Mouse (Mus musculus): ENCODE results near the gene D6Ertd527e. TPM values are rescaled to one million over a fixed set of nuclear protein-coding genes. Genes with fewer than 3 reads are reported as not detected.

D6Ertd527e gene
- total RNA-seq, 2 experiments from 2014 or later = 0.12 to 0.23 TPM

DNA sequence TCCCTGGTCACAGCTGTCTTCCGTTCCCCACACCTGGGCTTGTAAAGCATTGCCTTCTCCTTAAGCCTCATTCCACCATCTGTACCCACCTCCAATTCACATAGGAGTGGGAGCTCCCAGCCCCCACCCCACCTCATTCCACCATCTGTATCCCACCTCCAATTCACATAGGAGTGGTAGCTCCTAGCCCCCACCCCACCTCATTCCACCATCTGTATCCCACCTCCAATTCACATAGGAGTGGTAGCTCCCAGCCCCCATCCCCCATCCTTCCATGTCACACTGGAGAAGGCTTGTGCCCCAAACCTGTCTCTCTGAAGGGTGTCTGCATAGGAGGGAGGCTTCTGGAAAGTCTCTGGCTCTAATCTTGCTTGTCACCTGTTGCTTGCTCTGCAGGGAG is 1.2 kb upstream of the D6Ertd527e start:
- DNase-seq (ENCODE audit: low spot score in 2 of 2) = no peak

DNA sequence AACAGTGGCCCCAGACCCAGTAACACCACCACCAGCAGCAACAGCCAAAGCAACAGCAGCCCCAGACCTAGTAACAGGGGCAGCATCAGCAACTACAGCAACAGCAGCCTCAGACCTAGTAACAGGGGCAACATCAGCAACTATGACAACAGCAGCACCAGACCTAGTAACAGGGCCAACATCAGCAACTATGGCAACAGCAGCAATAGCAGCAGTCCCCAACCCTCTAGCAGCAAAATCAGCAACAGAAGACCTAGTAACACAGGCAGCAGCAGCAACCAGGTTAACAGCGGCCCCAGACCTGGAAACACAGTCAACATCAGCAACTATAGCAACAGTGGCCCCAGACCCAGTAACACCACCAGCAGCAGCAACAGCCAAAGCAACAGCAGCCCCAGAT is 6.9 kb downstream of the D6Ertd527e start:
- no peak for DNase-seq (ENCODE audit: low spot score in 2 of 2)

DNA sequence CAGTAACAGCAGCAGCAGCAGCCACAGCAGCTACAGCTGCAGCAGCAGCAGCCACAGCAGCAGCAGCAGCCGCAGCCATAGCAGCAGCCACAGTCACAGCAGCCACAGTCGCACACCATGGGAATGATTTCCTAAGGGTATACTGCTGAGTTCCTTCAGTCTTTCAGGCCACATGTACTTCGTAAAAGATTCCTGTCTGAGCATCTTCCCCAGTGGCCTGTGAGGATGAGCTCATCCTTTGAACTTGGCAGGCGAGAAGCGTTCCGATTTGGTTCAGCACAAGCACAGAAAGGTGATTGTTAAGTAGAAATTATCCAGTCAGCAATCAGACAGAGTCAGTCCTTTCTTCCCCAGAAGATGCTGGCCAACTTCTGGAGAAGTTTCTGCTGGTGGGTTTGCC is 7.6 kb downstream of the D6Ertd527e start:
- peak in 1 of 2 experiments; percentile 40 for DNase-seq (ENCODE audit: low spot score in 2 of 2)

DNA sequence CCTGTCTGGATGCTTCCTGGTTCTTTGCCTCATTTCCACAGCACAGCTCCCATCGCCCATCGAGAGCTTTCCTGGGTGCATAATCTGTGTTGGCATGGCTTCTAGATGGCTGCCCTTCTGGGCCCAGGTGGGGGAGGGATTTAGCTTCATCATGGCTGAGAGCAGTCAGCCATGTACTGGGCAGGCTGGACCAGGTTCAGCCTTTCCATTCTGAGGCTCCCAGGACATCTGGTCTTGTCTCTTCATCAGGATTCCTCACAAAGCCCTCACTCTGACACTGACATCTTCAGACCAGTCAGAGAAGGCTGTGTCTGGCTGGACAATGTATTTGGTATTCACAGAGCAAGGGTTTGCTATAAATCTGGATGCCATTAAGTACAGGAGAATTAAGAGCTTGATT is 11.4 kb downstream of the D6Ertd527e start:
- DNase-seq (ENCODE audit: low spot score in 2 of 2) = no peak

DNA sequence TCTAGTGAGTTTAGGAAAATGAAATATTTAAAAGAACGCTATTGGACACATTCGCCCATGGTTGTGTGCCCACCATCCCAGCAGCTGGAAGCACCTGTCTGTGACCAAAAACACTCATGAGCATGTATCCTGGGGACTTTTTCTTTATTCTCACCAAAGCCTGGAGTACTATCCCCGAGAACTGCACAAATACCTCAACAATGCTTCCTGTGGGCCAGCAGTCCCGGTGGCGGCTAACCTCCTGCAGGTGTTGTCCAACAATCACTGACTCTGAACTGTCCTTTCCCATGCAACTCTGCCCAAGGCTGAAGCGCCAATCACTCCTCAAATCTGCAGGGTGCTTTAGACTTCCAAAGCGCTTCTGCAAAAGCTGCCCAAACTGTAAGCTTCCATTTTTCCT is 12.1 kb downstream of the D6Ertd527e start:
- DNase-seq (ENCODE audit: low spot score in 2 of 2) = no peak

DNA sequence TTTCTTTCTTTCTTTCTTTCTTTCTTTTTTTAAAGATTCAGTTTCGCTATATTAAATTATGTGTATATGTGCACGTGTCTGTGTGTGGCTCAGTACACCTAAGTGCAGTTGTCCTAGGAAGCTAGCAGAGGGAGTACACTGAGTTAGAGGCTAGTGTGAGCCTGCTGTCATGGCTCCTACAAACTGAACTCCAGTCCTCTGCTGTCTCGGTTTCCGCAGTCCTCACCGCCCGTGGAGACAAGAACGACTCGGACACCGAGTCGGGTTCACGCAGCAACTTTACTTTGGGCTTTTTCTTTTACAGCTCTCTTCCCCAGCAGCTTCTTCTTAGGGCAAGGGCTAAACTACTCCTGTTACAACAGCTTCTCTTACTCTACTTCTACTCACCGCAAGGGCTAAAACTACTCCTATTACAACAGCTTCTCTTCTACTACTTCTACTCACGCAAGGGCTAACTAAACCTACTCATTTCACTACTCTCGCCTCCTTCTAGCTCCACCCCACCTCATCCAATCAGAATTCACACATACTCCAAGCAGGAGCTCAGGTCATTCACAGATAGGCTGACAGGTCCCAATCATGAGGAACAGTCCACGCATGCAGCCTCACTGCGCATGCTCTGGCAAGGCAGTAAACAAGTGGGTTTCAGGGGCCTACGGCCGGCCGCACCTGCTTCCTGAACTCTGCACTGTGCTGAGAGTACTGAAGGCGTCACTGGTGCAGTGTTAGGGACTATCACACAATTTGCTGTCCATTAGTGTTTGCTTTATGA is 14.7 kb downstream of the D6Ertd527e start:
- DNase-seq (ENCODE audit: low spot score in 2 of 2) = no peak

DNA sequence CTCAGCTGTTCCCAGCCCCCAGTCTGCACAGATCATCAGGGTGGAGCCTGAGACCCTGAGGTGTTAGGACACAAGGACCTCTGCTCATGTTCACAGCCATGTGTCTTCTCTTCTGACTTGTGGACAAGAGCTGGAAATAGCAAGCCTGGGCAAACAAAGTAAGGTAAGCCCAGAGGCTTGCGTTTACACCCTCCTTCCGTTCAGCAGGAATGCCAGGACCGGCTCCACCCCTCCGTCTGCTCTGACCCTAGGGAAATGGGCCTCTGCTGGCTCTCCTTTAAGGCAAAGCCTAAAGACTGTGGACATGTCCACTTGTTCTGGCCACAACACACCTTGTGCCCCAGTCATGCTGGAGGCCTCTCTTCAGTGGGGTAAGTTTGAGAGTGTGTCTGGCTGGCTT is 15.4 kb downstream of the D6Ertd527e start:
- DNase-seq (ENCODE audit: low spot score in 2 of 2) = no peak

DNA sequence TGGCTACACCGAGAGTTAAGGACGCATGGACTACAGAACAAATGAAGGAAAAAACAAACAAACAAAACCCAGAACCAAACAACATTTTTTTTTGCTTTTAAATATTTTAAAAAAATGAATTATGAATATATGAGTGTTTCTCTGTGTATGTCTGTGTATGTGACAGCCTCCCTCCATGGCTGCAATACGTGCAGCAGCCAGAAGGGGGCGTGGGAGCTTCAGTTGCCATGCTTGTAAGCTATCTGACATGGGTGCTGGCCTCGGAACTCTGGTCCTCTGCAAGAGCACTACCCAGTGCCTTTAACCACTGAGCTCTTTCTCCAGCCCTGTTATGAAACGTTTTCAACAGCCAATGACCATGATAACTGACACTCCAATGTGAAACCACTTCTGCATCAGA is 16.1 kb downstream of the D6Ertd527e start:
- no peak for DNase-seq (ENCODE audit: low spot score in 2 of 2)

DNA sequence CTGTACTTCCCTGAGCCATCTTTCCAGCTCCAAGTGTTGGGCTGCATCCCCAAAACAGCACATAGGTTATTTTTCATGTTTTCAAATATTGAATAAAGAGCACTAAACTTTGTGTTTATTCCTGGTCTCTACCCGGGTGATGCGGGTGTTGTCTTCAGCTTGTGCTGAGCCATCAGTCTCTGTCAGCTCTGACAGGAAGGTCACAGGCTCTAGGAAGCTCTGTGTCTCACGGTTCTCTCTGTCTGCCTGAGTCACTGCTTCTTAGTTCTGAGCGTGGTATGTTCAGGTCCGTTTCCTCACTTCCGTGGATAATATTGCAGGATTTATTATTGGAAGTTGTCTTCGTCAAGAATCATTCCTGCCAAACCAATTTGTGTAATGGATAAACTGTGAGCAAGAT is 17.4 kb downstream of the D6Ertd527e start:
- DNase-seq (ENCODE audit: low spot score in 2 of 2) = no peak

DNA sequence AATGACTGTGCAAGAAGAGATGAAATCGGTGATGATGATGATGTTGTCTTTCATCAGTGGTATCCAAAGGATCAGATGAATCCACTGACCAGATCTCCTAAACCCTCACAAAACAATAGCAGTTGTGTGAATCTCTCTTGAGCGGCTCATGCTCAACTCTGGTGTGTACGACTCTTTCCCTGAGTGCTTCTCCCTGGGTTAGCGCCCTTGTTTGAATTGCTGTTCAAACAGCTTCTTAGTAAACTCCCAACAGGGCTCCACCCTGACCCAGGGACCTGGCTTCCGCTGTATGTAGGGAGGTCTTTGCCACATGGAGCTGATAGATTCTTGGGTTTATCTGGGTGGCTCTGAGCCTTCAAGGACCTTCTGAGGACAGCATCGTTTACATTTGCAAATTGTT is 18.9 kb downstream of the D6Ertd527e start:
- DNase-seq (ENCODE audit: low spot score in 2 of 2) = no peak

DNA sequence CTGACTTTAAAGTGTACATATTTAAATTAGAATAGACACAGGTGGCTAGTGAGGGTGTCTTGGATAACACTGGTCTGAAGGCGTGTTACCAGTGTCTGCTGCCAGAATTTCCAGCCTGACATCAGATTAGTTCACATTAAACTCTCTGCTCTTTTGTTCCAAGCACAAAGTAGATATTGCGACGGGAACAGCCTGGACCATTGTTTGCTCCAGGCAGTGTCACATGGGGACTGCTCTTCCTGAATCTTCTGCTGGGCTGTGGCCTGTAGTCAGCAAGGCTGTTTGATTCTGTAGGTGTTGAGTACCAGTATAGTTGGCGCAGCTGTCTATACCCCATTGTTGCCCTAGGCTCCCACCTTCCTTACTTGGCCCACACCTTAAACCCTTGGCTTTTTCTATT is 19.4 kb downstream of the D6Ertd527e start:
- no peak for DNase-seq (ENCODE audit: low spot score in 2 of 2)

DNA sequence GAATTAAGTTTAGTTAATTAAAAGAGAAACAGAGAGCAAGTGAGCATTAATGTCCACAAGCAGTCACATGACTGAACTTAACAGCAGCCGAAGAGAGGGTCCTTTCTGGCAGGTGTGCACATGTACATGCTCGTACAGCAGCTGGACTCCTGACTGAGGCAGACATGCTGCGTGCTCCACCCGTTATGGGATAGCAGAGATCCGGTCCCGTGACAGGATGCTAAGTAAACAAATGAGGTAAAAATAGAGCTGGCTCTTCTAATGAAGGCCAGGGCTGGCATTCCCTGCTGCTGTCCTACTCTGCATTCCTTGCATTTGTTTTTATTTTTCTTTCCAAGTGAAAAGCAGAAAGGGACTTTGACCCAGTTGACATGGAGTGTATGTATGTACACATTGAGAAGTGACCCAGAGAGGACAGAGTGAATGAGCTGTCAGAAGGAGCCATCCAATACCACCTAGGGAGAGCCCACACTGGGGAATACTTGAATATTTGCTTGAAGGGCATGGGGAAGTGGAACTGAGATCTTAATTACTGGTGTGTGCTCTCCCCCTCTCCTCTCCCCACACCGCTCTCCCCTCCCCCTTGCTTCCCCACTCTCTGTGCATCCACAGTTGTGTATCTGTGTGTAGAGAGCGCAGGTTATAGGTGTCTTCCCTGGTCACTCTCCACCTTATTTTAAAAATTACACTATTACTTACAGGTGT is 22.7 kb downstream of the D6Ertd527e start:
- no peak for DNase-seq (ENCODE audit: low spot score in 2 of 2)

DNA sequence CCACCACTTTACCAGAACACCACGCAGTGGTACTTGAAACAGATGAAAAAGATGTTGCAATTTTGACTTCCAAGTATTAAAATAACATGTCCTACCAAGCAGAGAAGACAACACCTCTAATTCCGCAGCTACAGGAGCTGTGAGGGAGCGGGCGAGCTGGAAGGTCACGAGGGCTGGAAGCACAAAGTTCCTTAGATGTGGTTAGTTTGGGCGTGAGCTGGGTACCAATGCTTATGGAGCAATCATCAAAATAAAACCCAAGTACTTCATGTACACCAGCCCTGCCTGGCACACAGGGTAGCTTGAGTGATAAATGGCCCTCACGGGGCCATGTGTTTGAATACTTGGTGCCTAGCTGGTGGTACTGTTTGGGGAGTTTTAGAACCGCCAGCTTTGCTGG is 25.3 kb downstream of the D6Ertd527e start:
- no peak for DNase-seq (ENCODE audit: low spot score in 2 of 2)

DNA sequence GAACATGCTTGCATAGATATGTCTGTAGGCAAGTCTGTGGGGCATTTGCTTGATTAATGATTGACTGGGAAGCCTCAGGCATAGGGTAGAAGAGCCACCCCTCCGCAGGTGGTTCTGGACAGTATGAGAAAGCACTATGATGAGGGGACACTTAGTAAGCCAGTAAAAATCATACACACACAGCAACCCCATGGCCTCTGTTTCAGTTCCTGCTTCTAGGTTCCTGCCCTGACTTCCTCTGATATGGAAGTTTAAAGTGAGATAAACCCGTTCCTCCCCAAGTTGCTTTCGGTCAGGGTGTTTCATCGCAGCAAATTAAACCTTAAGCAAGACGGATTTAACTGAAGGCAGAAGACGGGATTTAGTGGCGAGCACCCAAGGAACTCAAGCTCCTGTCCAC is 26.1 kb downstream of the D6Ertd527e start:
- no peak for DNase-seq (ENCODE audit: low spot score in 2 of 2)

DNA sequence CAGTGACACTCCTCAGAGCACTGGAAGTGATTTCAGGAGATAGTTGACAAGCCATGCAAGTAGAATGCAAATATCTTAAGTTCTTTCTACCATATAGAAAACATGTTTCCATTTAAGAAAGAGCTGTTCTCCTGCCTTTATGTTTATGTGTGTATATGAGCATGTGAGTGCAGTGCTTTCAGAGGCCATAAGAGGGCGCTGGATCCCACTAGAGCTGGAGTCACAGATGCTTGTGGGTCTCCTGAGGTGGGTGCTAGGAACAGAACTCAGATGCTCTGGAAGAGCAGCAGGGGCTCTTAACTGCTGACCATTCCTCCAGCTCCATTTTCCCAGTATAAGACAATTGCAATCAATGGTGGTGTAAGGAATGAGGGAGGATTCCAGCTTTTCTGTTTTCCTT is 26.5 kb downstream of the D6Ertd527e start:
- DNase-seq (ENCODE audit: low spot score in 2 of 2) = no peak

DNA sequence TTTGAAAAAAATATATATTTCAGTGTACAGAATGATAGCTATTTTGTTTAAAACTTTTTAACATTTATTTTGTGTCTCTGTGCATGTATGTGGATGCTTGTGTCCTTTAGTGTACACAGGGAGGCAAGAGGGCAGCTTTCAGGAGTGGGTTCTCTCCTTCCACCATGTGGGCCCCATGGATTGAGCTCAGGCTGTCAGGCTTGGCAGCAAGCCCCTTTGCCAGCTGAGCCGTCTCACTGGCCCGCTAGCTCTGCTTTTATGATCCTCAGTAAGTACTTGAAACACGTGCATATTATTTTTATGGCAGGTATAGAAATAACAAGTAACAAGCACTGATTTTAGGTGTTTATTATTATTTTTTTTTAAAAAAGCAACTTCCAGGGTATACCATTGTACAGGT is 29.0 kb downstream of the D6Ertd527e start:
- no peak for DNase-seq (ENCODE audit: low spot score in 2 of 2)

DNA sequence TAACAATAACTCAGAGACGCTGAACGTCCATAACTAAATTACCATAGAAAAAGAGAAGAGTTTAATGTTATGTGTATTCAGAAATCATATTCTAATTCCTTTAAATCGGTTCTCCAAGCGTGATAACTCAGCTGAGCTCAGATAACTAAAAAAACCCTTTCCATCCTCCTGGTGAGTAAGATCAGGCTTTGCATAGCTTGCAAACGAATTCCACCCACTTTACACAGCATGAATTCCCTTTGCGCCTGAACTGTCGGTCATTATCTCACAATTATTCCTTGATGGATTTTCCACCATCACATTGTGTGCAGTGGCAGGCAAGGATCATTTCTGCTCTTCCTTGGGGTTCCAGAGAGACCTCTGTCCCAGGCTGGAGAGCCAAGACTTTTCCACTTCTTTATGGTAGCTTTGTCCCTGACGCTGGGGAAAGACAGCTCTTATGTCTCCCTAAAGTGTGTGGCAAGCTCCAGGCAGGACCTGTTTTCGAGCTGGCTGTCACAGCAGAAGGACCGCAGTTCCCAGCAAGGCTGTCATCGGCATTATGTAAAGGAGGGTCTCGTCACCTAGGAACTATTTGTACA is 29.5 kb downstream of the D6Ertd527e start:
- DNase-seq (ENCODE audit: low spot score in 2 of 2) = no peak

DNA sequence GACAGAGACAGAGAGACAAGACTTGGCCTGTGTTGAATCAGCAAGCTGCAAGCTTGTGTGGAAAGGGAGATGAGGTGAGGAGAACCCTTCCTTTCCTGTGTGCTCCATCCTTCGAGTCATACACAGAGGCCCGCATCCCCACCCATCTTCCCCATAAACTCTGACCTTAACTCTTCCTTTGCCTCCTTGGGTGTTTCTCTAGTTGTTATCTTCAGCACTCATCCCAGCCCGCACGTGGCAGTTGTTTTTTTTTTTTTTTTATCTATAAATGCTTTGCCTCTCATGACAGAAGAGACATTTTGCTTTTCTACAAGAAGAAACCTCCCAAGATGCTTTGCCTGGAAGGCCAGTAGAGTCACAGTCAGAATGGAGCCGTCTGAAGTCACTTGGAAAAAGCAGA is 33.9 kb downstream of the D6Ertd527e start:
- DNase-seq (ENCODE audit: low spot score in 2 of 2) = no peak

DNA sequence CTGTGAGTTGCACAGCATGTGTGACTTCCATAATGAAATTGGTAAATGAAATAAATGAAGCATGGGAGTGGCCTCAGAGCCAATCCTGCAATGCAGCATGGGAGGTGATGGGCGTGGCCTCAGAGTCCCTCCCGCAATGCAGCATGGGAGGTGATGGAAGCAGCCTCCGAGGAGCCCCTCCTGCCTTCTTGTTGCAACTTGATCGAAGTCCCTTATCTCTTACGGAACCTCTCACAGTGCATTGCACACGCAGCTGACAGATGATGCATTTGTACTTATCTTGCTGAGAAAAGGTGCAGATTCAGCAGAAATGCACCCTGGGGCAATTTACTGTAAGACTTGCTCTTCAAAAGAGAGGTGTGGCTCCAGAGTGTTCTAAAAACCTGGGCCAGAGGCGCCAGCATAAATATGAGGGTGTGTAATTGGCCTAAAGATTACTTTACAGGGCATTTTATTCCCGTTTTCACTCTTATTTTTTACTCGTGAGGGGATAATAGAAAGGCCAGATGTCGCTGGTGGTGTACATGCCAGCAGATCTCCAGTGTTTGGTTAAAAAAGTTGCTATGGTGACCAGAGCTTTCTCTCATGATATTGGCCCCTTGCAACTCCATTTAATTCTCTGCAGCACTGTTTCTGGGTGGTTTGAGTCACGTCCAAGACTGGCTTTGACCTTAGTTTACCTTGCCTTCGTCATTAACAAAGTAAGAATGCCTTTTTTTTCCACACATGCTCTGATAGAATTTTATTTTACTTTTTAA is 35.4 kb downstream of the D6Ertd527e start:
- DNase-seq (ENCODE audit: low spot score in 2 of 2) = no peak

DNA sequence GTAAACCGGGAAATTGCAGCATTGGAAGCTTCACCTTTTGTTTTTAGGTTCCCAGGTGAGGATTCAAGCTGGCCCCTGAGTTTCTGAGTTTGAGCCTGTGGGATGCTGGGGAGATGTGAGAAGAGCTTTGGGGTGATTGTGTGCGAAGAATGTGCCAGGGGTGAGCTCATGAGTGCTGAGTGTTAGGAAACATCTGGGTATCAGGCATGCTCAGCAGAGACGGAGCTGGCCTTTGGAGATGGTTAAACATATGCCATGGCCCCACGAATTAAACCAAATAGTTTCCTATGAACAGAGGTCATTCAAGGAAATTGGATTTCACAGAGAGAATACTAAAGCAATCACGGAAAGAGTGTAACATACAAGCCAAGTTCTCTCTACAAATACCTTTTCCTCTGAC is 37.7 kb downstream of the D6Ertd527e start:
- DNase-seq (ENCODE audit: low spot score in 2 of 2) = no peak

DNA sequence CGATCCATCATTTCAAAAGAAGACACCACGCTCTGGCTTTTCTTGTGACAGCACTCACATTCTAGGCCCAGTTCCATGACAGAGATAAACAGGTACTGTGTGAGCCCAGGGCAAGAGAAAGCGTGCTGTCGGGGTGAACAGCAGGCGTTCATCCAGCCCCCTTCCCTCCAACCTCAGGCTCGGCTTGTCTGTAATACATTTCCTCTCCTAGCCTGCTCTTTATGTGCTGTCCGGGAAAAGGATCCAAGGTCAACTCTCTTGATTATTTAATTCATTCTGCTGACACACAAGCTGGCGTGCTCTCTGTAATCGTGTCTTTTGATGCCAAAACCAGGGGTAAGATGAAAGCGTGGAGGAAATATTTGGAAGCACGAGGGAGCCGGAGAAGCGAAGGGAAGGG is 39.0 kb downstream of the D6Ertd527e start:
- no peak for DNase-seq (ENCODE audit: low spot score in 2 of 2)

DNA sequence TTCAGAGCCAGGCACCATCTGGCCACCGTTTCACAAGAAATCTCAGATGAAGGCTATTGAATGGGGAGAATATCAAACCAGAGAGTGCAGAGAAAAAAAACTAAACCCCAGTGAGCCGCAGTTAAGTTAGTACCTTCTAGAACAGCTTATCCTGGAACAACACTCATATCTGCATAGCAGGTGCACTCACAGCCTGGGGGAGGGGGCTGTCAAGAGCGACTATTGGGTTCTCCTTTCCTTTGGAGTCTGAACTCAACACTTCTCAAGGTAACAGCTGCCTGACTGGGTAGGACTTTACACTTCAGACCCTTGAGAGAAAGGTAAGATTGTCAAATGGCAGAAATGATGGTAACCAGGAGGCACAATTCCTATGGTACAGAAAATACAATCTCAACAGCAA is 43.4 kb downstream of the D6Ertd527e start:
- DNase-seq (ENCODE audit: low spot score in 2 of 2) = no peak

All from gastrocnemius, postnatal 4 days (tissue).